Mouse (Mus musculus) midbrain, postnatal 0 days (tissue): ENCODE measurements at regions not wholly inside any gene's neighbourhood (a gene's known extent, or its start where the extent isn't known, plus 50 kb on each side); places are given as distances from the start of the nearest gene placed in this dataset.

Experiments
- ATAC-seq: fragments of 200-750 bp; cut with Nextera tagmentation; 2 replicates; pipeline ENCODE4 v1.8.0; 2017; ENCODE audit warnings: moderate number of reproducible peaks, mild to moderate bottlenecking, moderate TSS enrichment, moderate library complexity; ENCODE audit not compliant: low FRiP score
- DNase-seq: peaks from one replicate; pipeline ENCODE4 v3.0.0-alpha.2; 2015; ENCODE audit warnings: low spot score
- H3K27ac ChIP-seq: fragments of 300-500 bp; sonication (generic); 2 replicates; pipeline ENCODE4 v1.5.1; 2014; ENCODE audit warnings: low read depth, mild to moderate bottlenecking, low read length, mixed read lengths
- H3K27me3 ChIP-seq: fragments of 300-500 bp; sonication (generic); 2 replicates; pipeline ENCODE4 v1.6.1; 2014; ENCODE audit warnings: low read length, control low read depth, mixed read lengths; ENCODE audit not compliant: insufficient read depth
- H3K36me3 ChIP-seq: fragments of 300-500 bp; sonication (generic); 2 replicates; pipeline ENCODE4 v1.6.1; 2014; ENCODE audit warnings: low read length, control low read depth, mixed read lengths; ENCODE audit not compliant: insufficient read depth
- H3K4me1 ChIP-seq: fragments of 300-500 bp; sonication (generic); 2 replicates; pipeline ENCODE4 v1.6.1; 2014; ENCODE audit warnings: mild to moderate bottlenecking, control low read depth, antibody characterized with exemption, low read length, mixed read lengths; ENCODE audit not compliant: insufficient read depth
- H3K4me2 ChIP-seq: fragments of 300-500 bp; sonication (generic); 2 replicates; pipeline ENCODE4 v1.6.1; 2014; ENCODE audit warnings: low read depth, mild to moderate bottlenecking, low read length, mixed read lengths; ENCODE audit not compliant: poor library complexity, severe bottlenecking
- H3K4me3 ChIP-seq: fragments of 300-500 bp; sonication (generic); 2 replicates; pipeline ENCODE4 v1.5.1; 2014; ENCODE audit warnings: low read depth, mild to moderate bottlenecking, low read length, moderate library complexity
- H3K9ac ChIP-seq: fragments of 300-500 bp; sonication (generic); replicated peaks from 2 replicates; pipeline ENCODE4 v1.6.1; 2014; ENCODE audit warnings: mild to moderate bottlenecking, low read length, moderate library complexity, mixed read lengths; ENCODE audit not compliant: poor library complexity, severe bottlenecking
- H3K9me3 ChIP-seq: fragments of 300-500 bp; sonication (generic); 2 replicates; pipeline ENCODE4 v1.6.1; 2016; ENCODE audit warnings: low read length, control low read depth
- CTCF ChIP-seq: IDR thresholded peaks from 2 replicates; pipeline ENCODE4 v1.5.1; 2016; ENCODE audit warnings: antibody characterized with exemption, mild to moderate bottlenecking
- WGBS: fragments of 180-500 bp; shearing (Covaris S2); extraction: QIAGEN DNeasy Blood & Tissue Kit; methylation state at CpG from one replicate; pipeline ENCODE4 v1.1.7; 2014; 5-methylcytosine and 5-hydroxymethylcytosine counted together

- H3K4me1 ChIP-seq, result no peaks in the 10 kb centered on the region
- H3K4me2 ChIP-seq, result no peak overlapping the region
- H3K9me3 ChIP-seq, result no peaks in the 10 kb centered on the region
- H3K9ac ChIP-seq, result no peak overlapping the region
- H3K4me3 ChIP-seq, result no peak overlapping the region
- no peak overlapping the region for H3K27ac ChIP-seq
- ATAC-seq (no peak), DNase-seq (no peak)
- WGBS, result 72% methylated on average over 13 of the region's 13 CpGs
- no peaks in the 10 kb centered on the region for H3K27me3 ChIP-seq
- TF ChIP-seq CTCF, result no peak
- H3K36me3 ChIP-seq, result no peaks in the 10 kb centered on the region
Measured at GRCm38 (mm10) chr11:25288346-25288745, 922.2 kb downstream of the 5730522E02Rik start.

- Histone ChIP-seq H3K9ac (no peak overlapping the region), H3K4me3 (no peak overlapping the region), H3K27me3 (no peaks in the 10 kb centered on the region), H3K27ac (no peak overlapping the region), H3K4me2 (no peak overlapping the region), H3K4me1 (no peaks in the 10 kb centered on the region), H3K9me3 (no peaks in the 10 kb centered on the region), H3K36me3 (no peaks in the 10 kb centered on the region)
- WGBS, result 70% methylated on average over 13 of the region's 13 CpGs
- DNase-seq (no peak), ATAC-seq (no peak)
- no peak for TF ChIP-seq CTCF
Measured at GRCm38 (mm10) chr11:25287458-25288247, 922.9 kb downstream of the 5730522E02Rik start.

- ATAC-seq (no peak), DNase-seq (no peak)
- no peaks in the 10 kb centered on the region for H3K27me3 ChIP-seq
Measured at GRCm38 (mm10) chr11:25269936-25270540, 940.5 kb downstream of the 5730522E02Rik start.

GRCm38 (mm10) chr11:25262906-25263305, 947.7 kb downstream of the 5730522E02Rik start:
- ATAC-seq (no peak), DNase-seq (no peak)
- Histone ChIP-seq H3K4me1 (no peaks in the 10 kb centered on the region), H3K9ac (no peak overlapping the region; the same call in 1 of the 2 replicates), H3K4me2 (no peak overlapping the region), H3K27me3 (no peaks in the 10 kb centered on the region), H3K9me3 (0 out of 2 replicates have a peak, but pooled peaks cover 4% of the 10 kb centered on the region), H3K36me3 (no peaks in the 10 kb centered on the region), H3K27ac (no peak overlapping the region), H3K4me3 (no peak overlapping the region)
- 0 out of 2 replicates have a peak, but pooled peaks have one; percentile 23 for TF ChIP-seq CTCF
- 18% methylated on average over 4 of the region's 4 CpGs for WGBS

More at GRCm38 (mm10) chr11:25269936-25270540, 940.5 kb downstream of the 5730522E02Rik start:
- 11% methylated on average over 7 of the region's 7 CpGs for WGBS
- Histone ChIP-seq H3K27ac (no peak overlapping the region), H3K4me1 (no peaks in the 10 kb centered on the region), H3K9me3 (0 out of 2 replicates have a peak, but pooled peaks cover 4% of the 10 kb centered on the region), H3K4me2 (no peak overlapping the region), H3K9ac (no peak overlapping the region), H3K4me3 (no peak overlapping the region), H3K36me3 (no peaks in the 10 kb centered on the region)
- no peak for TF ChIP-seq CTCF

GRCm38 (mm10) chr11:25259691-25260090, 950.9 kb downstream of the 5730522E02Rik start:
- no peaks in the 10 kb centered on the region for H3K27me3 ChIP-seq
- H3K9ac ChIP-seq, result no peak overlapping the region
- ATAC-seq, result no peak
- H3K4me3 ChIP-seq, result no peak overlapping the region
- WGBS, result 86% methylated on average over 1 of the region's 1 CpGs
- TF ChIP-seq CTCF, result no peak
- H3K4me2 ChIP-seq, result no peak overlapping the region
- no peak overlapping the region for H3K27ac ChIP-seq
- H3K4me1 ChIP-seq, result no peaks in the 10 kb centered on the region
- DNase-seq, result no peak
- no peaks in the 10 kb centered on the region for H3K36me3 ChIP-seq
- H3K9me3 ChIP-seq, result no peaks in the 10 kb centered on the region

GRCm38 (mm10) chr11:25233360-25233890, 977.1 kb downstream of the 5730522E02Rik start:
- Histone ChIP-seq H3K9ac (no peak overlapping the region), H3K4me3 (no peak overlapping the region), H3K4me2 (no peak overlapping the region), H3K36me3 (no peaks in the 10 kb centered on the region), H3K27me3 (no peaks in the 10 kb centered on the region), H3K9me3 (no peaks in the 10 kb centered on the region), H3K4me1 (no peaks in the 10 kb centered on the region), H3K27ac (no peak overlapping the region)
- ATAC-seq, result no peak
- 52% methylated on average over 4 of the region's 4 CpGs for WGBS
- DNase-seq, result peak; percentile 3
- TF ChIP-seq CTCF, result no peak
